Mouse (Mus musculus): ENCODE measurements around the gene Ube2o. TPM values are rescaled to one million over a fixed set of nuclear protein-coding genes. Genes with fewer than 3 reads are reported as not detected.

Gene Ube2o
- polyA plus RNA-seq, 1 experiment from 2014 or later: 21.7 TPM

DNA sequence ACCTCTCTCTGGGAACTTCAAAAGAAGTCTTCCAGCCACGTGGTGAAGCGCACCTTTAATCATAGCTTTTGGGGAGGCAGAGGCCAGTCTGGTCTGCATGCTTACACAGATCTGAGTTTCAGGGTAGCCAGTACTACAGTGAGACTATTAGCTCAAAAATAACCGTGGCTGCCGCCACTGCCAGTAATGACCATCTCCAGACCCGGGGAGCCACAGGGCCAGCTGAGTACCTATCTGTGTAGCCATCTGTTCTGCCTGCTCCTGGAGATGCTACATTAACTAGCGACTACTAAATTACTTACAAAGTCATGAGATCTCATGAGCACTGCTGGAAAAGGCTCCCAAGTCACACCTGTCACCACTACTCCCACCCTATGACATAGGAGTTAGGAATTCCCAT lies 6.3 kb downstream of the Ube2o start:
- H3K4me1 ChIP-seq (replicated peaks): peaks cover 58% of the 10 kb centered on the region
- ATAC-seq (ENCODE audit: insufficient number of reproducible peaks, insufficient read depth, low FRiP score, low TSS enrichment, low read depth): no peak

DNA sequence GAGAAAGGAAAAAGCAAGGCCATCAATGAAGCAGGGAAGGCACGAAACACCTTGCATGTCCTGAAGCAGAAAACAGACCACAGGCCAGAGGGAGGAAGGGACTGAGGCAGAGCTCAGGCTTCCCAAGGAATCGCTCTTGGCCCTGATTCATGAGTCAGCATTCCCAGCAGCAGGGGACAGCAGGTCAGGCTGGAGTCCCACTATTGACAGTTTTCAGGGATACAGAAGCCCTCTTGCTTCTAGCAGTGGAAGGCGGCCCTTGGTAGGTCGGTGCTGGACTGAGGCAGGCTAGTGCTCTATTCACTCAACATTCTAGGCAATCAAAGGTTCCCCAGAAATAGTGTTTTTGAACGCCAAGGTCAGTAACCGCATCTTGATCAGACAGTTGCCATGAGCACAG lies 6.8 kb downstream of the Ube2o start:
- Histone ChIP-seq H3K4me1 (replicated peaks) (peaks cover 55% of the 10 kb centered on the region), H3K4me2 (no peak overlapping the region; the same call in 1 of the 2 replicates), H3K9me3 (no peaks in the 10 kb centered on the region), H3K9ac (replicated peaks) (no peak overlapping the region), H3K27ac (peak overlapping the region; percentile 17; the same call in 1 of the 2 replicates), H3K4me3 (replicated peaks) (no peak overlapping the region), H3K27me3 (no peaks in the 10 kb centered on the region), H3K36me3 (no peaks in the 10 kb centered on the region)
- WGBS: 63% methylated on average over 6 of the region's 6 CpGs
- ATAC-seq (ENCODE audit: insufficient number of reproducible peaks, insufficient read depth, low FRiP score, low TSS enrichment, low read depth): no peak

More for the DNA sequence above, 6.3 kb downstream of the Ube2o start:
- H3K9ac ChIP-seq (replicated peaks): no peak overlapping the region
- peak overlapping the region; percentile 17; the same call in 1 of the 2 replicates for H3K27ac ChIP-seq
- no peak overlapping the region for H3K4me3 ChIP-seq (replicated peaks)
- H3K9me3 ChIP-seq: no peaks in the 10 kb centered on the region
- WGBS: 61% methylated on average over 6 of the region's 6 CpGs
- no peak overlapping the region for H3K4me2 ChIP-seq
- H3K36me3 ChIP-seq: no peaks in the 10 kb centered on the region
- H3K27me3 ChIP-seq: no peaks in the 10 kb centered on the region

DNA sequence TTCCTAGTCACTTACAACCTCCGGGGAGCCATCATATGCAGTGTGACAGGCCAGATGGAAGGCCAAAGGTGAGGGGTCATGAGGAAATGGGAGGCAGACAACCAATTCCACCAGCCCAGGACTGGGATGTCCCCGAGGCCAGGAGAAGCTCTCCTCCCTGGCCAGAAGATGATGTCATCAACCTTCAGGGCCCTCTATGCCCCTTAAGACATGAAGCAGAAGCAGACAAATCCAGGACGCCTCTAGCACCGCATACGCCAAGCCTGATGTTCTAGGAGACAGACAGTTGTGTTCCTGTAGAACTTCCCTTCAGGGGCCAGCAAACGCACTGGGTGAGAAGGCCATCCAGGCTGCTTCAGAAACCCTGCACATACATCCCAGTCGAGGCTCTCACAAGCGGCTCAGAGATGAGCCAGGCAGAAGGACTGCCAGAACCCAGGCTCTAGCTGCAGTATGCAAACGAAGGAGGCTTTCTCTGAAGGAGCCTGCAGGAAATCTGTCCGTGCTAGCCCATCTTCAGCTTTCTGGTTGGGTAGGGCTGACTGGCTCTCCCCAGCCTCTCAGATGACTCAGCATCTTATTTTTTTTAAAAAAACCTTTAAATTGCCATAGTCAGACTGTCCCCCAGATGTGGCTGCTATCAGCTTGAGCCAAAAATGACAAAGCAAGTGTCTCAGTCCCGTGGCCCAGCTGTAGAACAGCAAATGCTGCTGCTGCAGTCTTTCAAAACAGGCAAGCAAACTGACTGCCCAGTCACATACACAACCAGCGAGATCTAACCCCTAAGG lies 8.3 kb downstream of the Ube2o start:
- H3K36me3 ChIP-seq: no peaks in the 10 kb centered on the region
- no peak overlapping the region for H3K4me2 ChIP-seq
- H3K27ac ChIP-seq: peak overlapping the region; percentile 24; the same call in 1 of the 2 replicates
- 57% methylated on average over 12 of the region's 12 CpGs for WGBS
- no peak; the same call in 1 of the 2 replicates for ATAC-seq (ENCODE audit: insufficient number of reproducible peaks, insufficient read depth, low FRiP score, low TSS enrichment, low read depth)
- no peaks in the 10 kb centered on the region for H3K27me3 ChIP-seq
- H3K9me3 ChIP-seq: no peaks in the 10 kb centered on the region
- no peak overlapping the region for H3K4me3 ChIP-seq (replicated peaks)
- no peak overlapping the region for H3K9ac ChIP-seq (replicated peaks)
- peaks cover 44% of the 10 kb centered on the region for H3K4me1 ChIP-seq (replicated peaks)

DNA sequence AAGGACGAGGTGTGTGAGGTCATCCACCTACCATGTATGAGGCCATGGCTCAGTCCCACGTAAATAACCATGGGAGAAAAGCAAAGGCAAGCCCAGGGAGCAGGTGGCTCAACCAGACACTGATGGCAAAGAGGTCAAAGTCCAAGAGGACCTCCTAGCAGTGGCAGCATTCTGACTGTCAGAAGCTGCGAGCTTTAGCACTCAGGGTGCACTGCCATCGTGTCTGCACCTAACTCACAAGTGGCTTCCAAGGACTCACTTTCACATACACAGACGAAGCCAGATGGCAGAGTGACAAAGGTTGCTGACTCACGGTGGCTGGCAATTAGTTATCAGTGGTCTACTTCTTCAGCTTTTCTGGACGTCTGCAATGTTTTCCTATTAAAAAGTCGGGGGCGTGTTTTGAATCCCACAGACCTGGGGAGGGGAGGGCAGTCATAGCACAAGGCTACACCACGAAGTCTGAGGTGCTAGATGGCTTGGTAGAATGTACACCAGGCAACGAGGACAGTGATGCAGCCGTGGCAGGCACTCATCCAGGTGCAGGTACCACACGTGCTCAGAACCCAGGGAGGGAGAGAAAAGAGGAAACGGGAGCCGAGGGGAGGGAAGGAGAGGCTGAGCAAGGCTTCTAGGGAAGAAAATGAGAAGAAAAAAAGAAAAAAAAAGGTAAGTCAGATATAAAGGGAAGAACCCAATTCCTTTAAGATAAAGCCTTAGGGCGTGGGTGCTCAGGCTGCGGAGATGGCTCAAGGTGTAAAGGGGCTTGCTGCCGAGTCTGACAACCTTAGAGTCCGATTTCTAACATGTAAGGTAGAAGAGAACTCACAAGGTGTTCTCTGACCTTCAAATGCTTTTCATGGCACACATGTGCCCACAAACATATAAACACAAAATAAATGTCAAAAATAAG lies 9.2 kb downstream of the Ube2o start:
- H3K27ac ChIP-seq: no peak overlapping the region
- ATAC-seq (ENCODE audit: insufficient number of reproducible peaks, insufficient read depth, low FRiP score, low TSS enrichment, low read depth): no peak
- WGBS: 77% methylated on average over 19 of the region's 19 CpGs
- no peaks in the 10 kb centered on the region for H3K9me3 ChIP-seq
- no peaks in the 10 kb centered on the region for H3K27me3 ChIP-seq
- H3K4me1 ChIP-seq (replicated peaks): peaks cover 41% of the 10 kb centered on the region
- H3K9ac ChIP-seq (replicated peaks): no peak overlapping the region
- H3K36me3 ChIP-seq: no peaks in the 10 kb centered on the region
- no peak overlapping the region for H3K4me3 ChIP-seq (replicated peaks)
- H3K4me2 ChIP-seq: no peak overlapping the region

DNA sequence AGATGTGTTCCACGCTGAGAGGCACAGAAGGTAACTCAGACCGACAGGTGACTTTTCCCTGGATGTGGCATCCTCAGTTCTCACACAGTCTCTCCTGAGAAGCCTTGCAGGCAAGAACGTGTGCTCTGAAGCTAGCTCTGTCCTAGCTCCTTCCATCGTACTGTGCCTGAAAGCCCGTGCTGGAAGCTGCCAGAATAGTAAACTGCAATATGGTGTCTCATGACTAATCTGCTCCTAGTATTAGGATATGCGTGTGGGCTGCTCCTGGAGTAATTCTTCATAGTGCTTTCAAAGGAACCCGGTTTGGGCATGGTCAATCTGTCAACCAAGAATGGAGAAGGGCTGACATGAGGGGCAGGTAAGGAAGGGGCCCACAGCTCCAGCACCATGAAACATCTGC lies 10.4 kb downstream of the Ube2o start:
- peaks cover 32% of the 10 kb centered on the region for H3K4me1 ChIP-seq (replicated peaks)
- no peaks in the 10 kb centered on the region for H3K9me3 ChIP-seq
- H3K36me3 ChIP-seq: no peaks in the 10 kb centered on the region
- ATAC-seq (ENCODE audit: insufficient number of reproducible peaks, insufficient read depth, low FRiP score, low TSS enrichment, low read depth): no peak
- no peak overlapping the region for H3K9ac ChIP-seq (replicated peaks)
- no peak overlapping the region for H3K27ac ChIP-seq
- H3K4me3 ChIP-seq (replicated peaks): no peak overlapping the region
- H3K27me3 ChIP-seq: no peaks in the 10 kb centered on the region
- no peak overlapping the region for H3K4me2 ChIP-seq
- 84% methylated on average over 7 of the region's 7 CpGs for WGBS

DNA sequence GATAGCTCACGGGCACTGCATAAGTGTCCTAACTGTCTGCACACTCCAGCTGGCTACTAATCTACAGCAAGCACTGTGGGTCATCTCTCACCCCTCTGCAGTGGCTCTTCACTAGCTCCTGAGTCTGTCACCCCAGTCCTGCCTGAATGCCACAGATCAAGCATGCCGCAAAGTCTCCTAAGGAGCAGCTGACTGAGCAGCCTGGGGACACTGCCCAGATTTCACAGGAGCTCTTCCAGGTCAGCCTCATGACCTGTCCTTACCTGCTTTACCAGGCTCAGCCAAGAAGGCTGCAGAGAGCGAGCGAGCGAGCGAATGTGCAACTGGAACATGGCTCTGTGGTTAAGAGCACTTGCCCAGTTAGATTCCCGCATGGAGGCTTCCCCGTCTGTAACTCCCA lies 13.7 kb downstream of the Ube2o start:
- Histone ChIP-seq H3K4me3 (replicated peaks) (no peak overlapping the region), H3K9me3 (no peaks in the 10 kb centered on the region), H3K4me2 (no peak overlapping the region), H3K27ac (no peak overlapping the region), H3K27me3 (no peaks in the 10 kb centered on the region), H3K4me1 (replicated peaks) (peaks cover 8% of the 10 kb centered on the region), H3K9ac (replicated peaks) (no peak overlapping the region), H3K36me3 (no peaks in the 10 kb centered on the region)
- WGBS: 86% methylated on average over 8 of the region's 8 CpGs
- ATAC-seq (ENCODE audit: insufficient number of reproducible peaks, insufficient read depth, low FRiP score, low TSS enrichment, low read depth): no peak

DNA sequence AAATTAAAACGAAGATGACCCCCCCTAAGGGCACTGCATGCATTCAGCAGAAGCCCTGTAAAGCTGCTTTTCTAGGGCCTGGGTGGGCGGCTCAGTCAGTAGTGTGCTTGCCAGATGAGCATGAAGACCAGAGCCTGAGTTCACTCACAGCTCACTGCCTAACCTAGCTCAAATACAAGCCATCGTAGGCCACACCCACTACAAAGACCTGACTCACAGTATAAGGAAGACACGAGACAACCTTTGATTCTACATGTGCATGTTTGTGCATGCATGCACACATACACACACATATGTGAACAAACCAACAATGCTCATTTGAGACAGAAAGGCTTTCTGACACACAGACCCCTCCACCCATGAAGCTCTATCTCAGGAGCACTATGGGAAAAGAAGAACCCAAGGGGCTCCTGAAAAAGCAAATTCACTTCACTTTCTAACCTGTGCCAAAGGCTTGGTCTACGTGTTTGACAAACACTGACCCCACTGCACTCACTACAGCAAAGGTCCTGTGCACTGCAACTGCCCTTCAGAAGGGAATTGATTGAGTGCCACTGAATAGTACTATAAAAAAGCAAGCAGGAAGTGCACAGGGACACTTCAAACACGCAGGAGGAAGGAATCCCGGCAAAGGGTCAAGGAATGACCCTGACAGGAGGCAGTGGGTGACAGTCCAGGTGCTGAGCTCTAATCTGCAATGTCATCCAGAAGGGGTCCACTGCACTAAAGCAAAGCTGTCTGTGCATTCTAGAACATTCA lies 15.8 kb downstream of the Ube2o start:
- no peaks in the 10 kb centered on the region for H3K27me3 ChIP-seq
- no peak overlapping the region for H3K4me2 ChIP-seq
- 0 out of 2 replicates have a peak, but pooled peaks cover 3% of the 10 kb centered on the region for H3K36me3 ChIP-seq
- WGBS: 36% methylated on average over 7 of the region's 7 CpGs
- no peak overlapping the region for H3K9ac ChIP-seq (replicated peaks)
- no peak for ATAC-seq (ENCODE audit: insufficient number of reproducible peaks, insufficient read depth, low FRiP score, low TSS enrichment, low read depth)
- H3K4me3 ChIP-seq (replicated peaks): no peak overlapping the region
- H3K9me3 ChIP-seq: no peaks in the 10 kb centered on the region
- H3K27ac ChIP-seq: no peak overlapping the region
- H3K4me1 ChIP-seq (replicated peaks): peaks cover 8% of the 10 kb centered on the region

DNA sequence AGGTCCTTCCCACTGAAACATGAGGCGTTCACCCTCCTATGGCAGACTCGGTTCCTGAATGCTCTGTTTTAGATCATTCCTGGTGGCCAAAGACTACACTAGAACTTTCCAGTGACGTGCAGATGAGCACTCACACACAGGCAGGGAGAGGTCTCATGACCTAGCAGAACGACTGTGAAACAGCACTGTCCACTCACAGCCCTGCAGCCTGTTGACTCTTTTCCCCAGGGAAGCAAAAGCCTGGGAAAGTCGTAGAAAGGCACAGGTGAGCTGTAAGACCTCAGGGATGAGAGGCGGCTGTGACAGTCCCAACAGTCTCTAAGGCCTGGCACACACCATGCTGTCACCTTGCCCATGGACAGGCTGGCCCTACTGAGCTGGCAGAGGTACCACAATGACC lies 24.9 kb downstream of the Ube2o start:
- WGBS: 57% methylated on average over 6 of the region's 6 CpGs
- Histone ChIP-seq H3K9ac (replicated peaks) (0 out of 2 replicates have a peak overlapping the region, but pooled peaks have one; percentile 8), H3K4me1 (replicated peaks) (peaks cover 37% of the 10 kb centered on the region), H3K9me3 (0 out of 2 replicates have a peak, but pooled peaks cover 9% of the 10 kb centered on the region), H3K27me3 (no peaks in the 10 kb centered on the region), H3K4me3 (replicated peaks) (no peak overlapping the region), H3K36me3 (0 out of 2 replicates have a peak, but pooled peaks cover 4% of the 10 kb centered on the region), H3K4me2 (no peak overlapping the region), H3K27ac (no peak overlapping the region)
- ATAC-seq (ENCODE audit: insufficient number of reproducible peaks, insufficient read depth, low FRiP score, low TSS enrichment, low read depth): no peak

DNA sequence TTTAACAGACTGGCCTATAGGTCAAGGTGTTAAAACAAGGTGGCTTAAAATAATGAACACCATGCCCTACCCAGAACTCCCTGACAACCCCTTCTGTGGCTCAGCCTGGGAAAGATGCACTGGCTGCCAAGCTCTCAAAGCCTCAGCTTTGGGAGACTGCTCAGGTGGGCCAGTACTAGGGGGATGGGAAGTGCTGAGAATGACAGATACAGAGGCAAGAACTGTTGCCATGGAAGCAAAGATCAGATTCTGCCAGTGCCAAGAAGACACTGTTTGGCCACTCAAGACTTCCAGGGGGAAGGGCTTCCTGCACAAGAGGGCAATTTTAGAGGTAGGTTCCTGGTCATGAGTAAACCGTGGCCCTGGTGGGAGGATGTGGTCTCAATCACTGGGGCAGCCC lies 25.7 kb downstream of the Ube2o start:
- no peak for ATAC-seq (ENCODE audit: insufficient number of reproducible peaks, insufficient read depth, low FRiP score, low TSS enrichment, low read depth)
- Histone ChIP-seq H3K4me3 (replicated peaks) (no peak overlapping the region), H3K36me3 (0 out of 2 replicates have a peak, but pooled peaks cover 4% of the 10 kb centered on the region), H3K9ac (replicated peaks) (no peak overlapping the region), H3K9me3 (0 out of 2 replicates have a peak, but pooled peaks cover 9% of the 10 kb centered on the region), H3K27me3 (no peaks in the 10 kb centered on the region), H3K4me1 (replicated peaks) (peaks cover 44% of the 10 kb centered on the region), H3K27ac (no peak overlapping the region), H3K4me2 (no peak overlapping the region)
- 72% methylated on average over 1 of the region's 1 CpGs for WGBS

DNA sequence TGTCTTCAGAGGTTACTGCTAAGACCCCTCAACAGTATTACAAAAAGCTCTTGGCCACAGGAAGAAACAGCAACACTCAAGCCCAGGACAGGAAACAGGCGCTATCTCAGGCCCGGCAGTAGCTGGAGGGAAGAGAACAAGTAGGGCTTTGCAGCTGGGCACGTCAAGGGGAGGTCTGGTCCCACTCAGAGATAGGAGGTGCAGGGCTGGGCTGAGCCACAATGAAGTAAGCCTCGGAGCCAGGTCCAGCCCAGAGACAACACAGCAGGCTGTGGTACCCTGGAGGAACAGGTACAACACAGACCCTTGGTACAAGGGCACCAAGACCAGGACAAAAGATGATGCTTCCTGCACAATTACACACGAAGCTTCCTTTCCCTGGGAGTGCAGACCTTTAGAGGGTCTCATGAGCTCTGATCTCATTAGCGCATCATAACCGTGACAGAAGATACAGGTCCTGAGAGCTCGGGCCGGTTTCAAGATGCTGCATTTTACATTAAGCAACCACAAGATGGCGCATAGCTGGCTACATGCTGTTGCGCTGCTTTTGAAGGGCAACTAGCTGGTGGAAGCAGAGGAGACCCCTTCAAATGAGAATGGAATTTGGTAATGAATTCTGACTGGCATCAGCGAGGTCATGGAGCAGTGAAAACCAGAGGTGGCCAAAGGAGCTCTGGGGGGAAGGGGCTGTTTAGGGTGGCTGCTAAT lies 26.9 kb downstream of the Ube2o start:
- 56% methylated on average over 12 of the region's 12 CpGs for WGBS
- peaks cover 47% of the 10 kb centered on the region for H3K4me1 ChIP-seq (replicated peaks)

More for the DNA sequence above, 26.9 kb downstream of the Ube2o start:
- no peak for ATAC-seq (ENCODE audit: insufficient number of reproducible peaks, insufficient read depth, low FRiP score, low TSS enrichment, low read depth)
- Histone ChIP-seq H3K4me2 (no peak overlapping the region), H3K36me3 (0 out of 2 replicates have a peak, but pooled peaks cover 4% of the 10 kb centered on the region), H3K9ac (replicated peaks) (no peak overlapping the region), H3K9me3 (0 out of 2 replicates have a peak, but pooled peaks cover 9% of the 10 kb centered on the region), H3K27me3 (no peaks in the 10 kb centered on the region), H3K27ac (no peak overlapping the region), H3K4me3 (replicated peaks) (no peak overlapping the region)

All from limb, embryonic 12.5 days (tissue).